Mouse (Mus musculus): ENCODE data around the gene Marco.

The Marco gene

GRCm38 (mm10) chr1:120504924-120505323 is at the start of gene Marco:
Marco (minus strand) TSS chr1:120505024.
- DNase-seq = no peak

- no peak for DNase-seq
Measured at GRCm38 (mm10) chr1:120539506-120540029, 34.7 kb upstream of the Marco start.

- DNase-seq = no peak
Measured at GRCm38 (mm10) chr1:120536998-120537397, 32.2 kb upstream of the Marco start.

GRCm38 (mm10) chr1:120535919-120536318 is 31.1 kb upstream of the Marco start:
- no peak for DNase-seq

- DNase-seq = no peak
Measured at GRCm38 (mm10) chr1:120532321-120532916, 27.6 kb upstream of the Marco start.

GRCm38 (mm10) chr1:120531770-120532169 is 26.9 kb upstream of the Marco start:
- DNase-seq = no peak

GRCm38 (mm10) chr1:120529881-120530280 is 25.1 kb upstream of the Marco start:
- no peak for DNase-seq

GRCm38 (mm10) chr1:120517618-120518017 is 12.8 kb upstream of the Marco start:
- DNase-seq = no peak

- no peak for DNase-seq
Measured at GRCm38 (mm10) chr1:120510311-120510710, 5.5 kb upstream of the Marco start.

GRCm38 (mm10) chr1:120508976-120509375 is 4.2 kb upstream of the Marco start:
- no peak for DNase-seq

- DNase-seq = peak; percentile 4
Measured at GRCm38 (mm10) chr1:120504046-120504710, 646 bp downstream of the Marco start.

GRCm38 (mm10) chr1:120501496-120501895 is 3.3 kb downstream of the Marco start:
- DNase-seq = no peak

GRCm38 (mm10) chr1:120498036-120498435 is 6.8 kb downstream of the Marco start:
- no peak for DNase-seq

GRCm38 (mm10) chr1:120480937-120481336 is 23.9 kb downstream of the Marco start:
- peak; percentile 5 to 13 for DNase-seq

GRCm38 (mm10) chr1:120474825-120475224 is 30.0 kb downstream of the Marco start:
- no peak for DNase-seq

GRCm38 (mm10) chr1:120468891-120469290 is 35.9 kb downstream of the Marco start:
- DNase-seq = peak; percentile 76 to 78

GRCm38 (mm10) chr1:120467323-120467722 is 37.5 kb downstream of the Marco start:
- no peak for DNase-seq

- DNase-seq = peak; percentile 52 to 58
Measured at GRCm38 (mm10) chr1:120466751-120467150, 38.1 kb downstream of the Marco start.

- DNase-seq = no peak
Measured at GRCm38 (mm10) chr1:120459032-120459431, 45.8 kb downstream of the Marco start.

GRCm38 (mm10) chr1:120458524-120458923 is 46.3 kb downstream of the Marco start:
- no peak for DNase-seq

GRCm38 (mm10) chr1:120451486-120452270 is 53.1 kb downstream of the Marco start:
- DNase-seq = no peak

- DNase-seq = no peak
Measured at GRCm38 (mm10) chr1:120449662-120450061, 55.2 kb downstream of the Marco start.

GRCm38 (mm10) chr1:120443228-120443639 is 61.6 kb downstream of the Marco start:
- DNase-seq = no peak

- DNase-seq = peak; percentile 20 to 41
Measured at GRCm38 (mm10) chr1:120441587-120441986, 63.2 kb downstream of the Marco start.

All from kidney, postnatal 4 days (tissue).